Mouse (Mus musculus) kidney, embryonic 15.5 days (tissue): ENCODE measurements around the gene Nt5e. TPM values are rescaled to one million over a fixed set of nuclear protein-coding genes. Genes with fewer than 3 reads are reported as not detected.

Experiments
- ATAC-seq: fragments of 200-750 bp; cut with Nextera tagmentation; replicated peaks from 2 replicates; pipeline ENCODE4 v1.8.0; 2017; ENCODE audit warnings: moderate TSS enrichment; ENCODE audit not compliant: low FRiP score
- H3K27ac ChIP-seq: fragments of 300-500 bp; sonication (generic); 2 replicates; pipeline ENCODE4 v1.5.1; 2015; ENCODE audit warnings: mild to moderate bottlenecking, inconsistent platforms
- H3K27me3 ChIP-seq: fragments of 300-500 bp; sonication (generic); 2 replicates; pipeline ENCODE4 v1.6.1; 2015; ENCODE audit warnings: inconsistent platforms
- H3K36me3 ChIP-seq: fragments of 300-500 bp; sonication (generic); 2 replicates; pipeline ENCODE4 v1.6.1; 2015; ENCODE audit warnings: inconsistent platforms
- H3K4me1 ChIP-seq: fragments of 300-500 bp; sonication (generic); 2 replicates; pipeline ENCODE4 v1.6.1; 2015; ENCODE audit warnings: inconsistent platforms
- H3K4me2 ChIP-seq: fragments of 300-500 bp; sonication (generic); 2 replicates; pipeline ENCODE4 v1.6.1; 2015; ENCODE audit warnings: moderate library complexity, mild to moderate bottlenecking, inconsistent platforms
- H3K4me3 ChIP-seq: fragments of 300-500 bp; sonication (generic); replicated peaks from 2 replicates; pipeline ENCODE4 v1.5.1; 2015; ENCODE audit warnings: mild to moderate bottlenecking, inconsistent platforms
- H3K9ac ChIP-seq: fragments of 300-500 bp; sonication (generic); 2 replicates; pipeline ENCODE4 v1.6.1; 2015; ENCODE audit warnings: mild to moderate bottlenecking, inconsistent platforms
- H3K9me3 ChIP-seq: fragments of 300-500 bp; sonication (generic); replicated peaks from 2 replicates; pipeline ENCODE4 v1.6.1; 2016; ENCODE audit warnings: inconsistent platforms
- WGBS: fragments of 180-500 bp; shearing (Covaris S2); methylation state at CpG from one replicate; pipeline ENCODE4 v1.1.7; 2015; ENCODE audit warnings: mixed read lengths; 5-methylcytosine and 5-hydroxymethylcytosine counted together
- polyA plus RNA-seq: library from polyadenylated mRNA; unstranded; fragments of >200 nt; fragmentation: Nextera tagmentation; extraction: Ambion mirVana; gene quantifications from 2 replicates; pipeline ENCODE4 v1.2.1, GENCODE M21; 2015

The Nt5e gene
- polyA plus RNA-seq, 1 experiment from 2014 or later: 3.6 TPM

- Histone ChIP-seq H3K36me3 (no peaks in the 10 kb centered on the region), H3K4me2 (no peak overlapping the region), H3K27ac (no peak overlapping the region), H3K4me3 (no peak overlapping the region), H3K4me1 (no peaks in the 10 kb centered on the region), H3K9ac (no peak overlapping the region), H3K27me3 (no peaks in the 10 kb centered on the region), H3K9me3 (no peaks in the 10 kb centered on the region)
- 72% methylated on average over 1 of the region's 1 CpGs for WGBS
- ATAC-seq: no peak
Observed at GRCm38 (mm10) chr9:88367751-88368150, 40.8 kb downstream of the Nt5e start.

- Histone ChIP-seq H3K27ac (no peak overlapping the region), H3K4me3 (no peak overlapping the region), H3K9me3 (no peaks in the 10 kb centered on the region), H3K9ac (no peak overlapping the region), H3K4me1 (no peaks in the 10 kb centered on the region), H3K36me3 (no peaks in the 10 kb centered on the region), H3K4me2 (no peak overlapping the region), H3K27me3 (no peaks in the 10 kb centered on the region)
- no peak for ATAC-seq
- 95% methylated on average over 5 of the region's 5 CpGs for WGBS
Observed at GRCm38 (mm10) chr9:88368476-88368875, 41.5 kb downstream of the Nt5e start.

DNA sequence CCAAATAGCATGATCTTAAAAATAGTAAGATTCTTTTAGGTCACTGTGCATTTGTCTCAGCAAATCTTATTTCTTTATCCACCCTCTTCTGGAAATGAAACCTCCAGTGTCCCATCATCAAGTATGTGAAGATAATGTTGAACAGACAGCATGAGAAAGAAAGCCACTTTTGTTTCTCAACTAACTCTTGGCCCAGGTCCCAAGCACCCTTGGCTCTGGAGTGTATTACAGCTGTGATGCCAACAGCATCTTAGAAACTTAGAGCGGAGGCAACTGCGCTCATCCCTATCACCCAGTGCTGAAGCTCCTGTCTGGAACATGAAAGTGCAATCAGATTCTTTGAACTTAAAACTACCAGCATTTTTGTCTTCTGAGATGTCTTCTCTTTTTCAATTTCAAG is 42.7 kb downstream of the Nt5e start:
- Histone ChIP-seq H3K36me3 (0 out of 2 replicates have a peak, but pooled peaks cover 4% of the 10 kb centered on the region), H3K4me2 (no peak overlapping the region), H3K4me3 (no peak overlapping the region), H3K27ac (no peak overlapping the region), H3K27me3 (no peaks in the 10 kb centered on the region), H3K9me3 (no peaks in the 10 kb centered on the region), H3K4me1 (no peaks in the 10 kb centered on the region), H3K9ac (no peak overlapping the region)
- no peak for ATAC-seq
- 98% methylated on average over 2 of the region's 2 CpGs for WGBS

GRCm38 (mm10) chr9:88371201-88371600 is 44.2 kb downstream of the Nt5e start:
- no peak overlapping the region for H3K4me2 ChIP-seq
- H3K36me3 ChIP-seq: 0 out of 2 replicates have a peak, but pooled peaks cover 4% of the 10 kb centered on the region
- no peaks in the 10 kb centered on the region for H3K4me1 ChIP-seq
- H3K27ac ChIP-seq: no peak overlapping the region
- no peak overlapping the region for H3K4me3 ChIP-seq
- 89% methylated on average over 2 of the region's 2 CpGs for WGBS
- no peak overlapping the region for H3K9ac ChIP-seq
- H3K27me3 ChIP-seq: no peaks in the 10 kb centered on the region
- no peak for ATAC-seq
- H3K9me3 ChIP-seq: no peaks in the 10 kb centered on the region

GRCm38 (mm10) chr9:88373001-88373400 is 46.0 kb downstream of the Nt5e start:
- no peak overlapping the region for H3K9ac ChIP-seq
- 87% methylated on average over 2 of the region's 2 CpGs for WGBS
- H3K36me3 ChIP-seq: 0 out of 2 replicates have a peak, but pooled peaks cover 4% of the 10 kb centered on the region

DNA sequence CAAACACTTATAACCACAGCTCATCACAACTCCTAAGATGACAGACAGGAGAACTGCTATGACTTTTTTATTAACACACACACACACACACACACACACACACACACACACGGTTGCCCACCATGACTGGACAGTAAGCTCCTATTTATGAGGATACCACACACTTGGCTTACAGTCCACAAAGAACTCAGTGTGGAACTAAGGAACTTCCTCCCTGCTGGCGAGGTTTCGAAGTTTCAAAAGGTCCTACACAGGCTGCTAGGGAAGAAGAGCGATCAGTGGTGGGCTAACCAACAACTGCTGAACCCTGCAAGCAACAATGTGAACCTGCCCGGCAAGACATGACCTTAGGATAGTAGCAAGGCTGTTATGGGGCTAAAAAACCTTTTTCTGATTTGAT is 50.5 kb downstream of the Nt5e start:
- Histone ChIP-seq H3K27ac (no peak overlapping the region), H3K4me3 (no peak overlapping the region), H3K9ac (no peak overlapping the region), H3K9me3 (no peaks in the 10 kb centered on the region), H3K36me3 (peaks cover 25% of the 10 kb centered on the region), H3K27me3 (no peaks in the 10 kb centered on the region), H3K4me1 (no peaks in the 10 kb centered on the region), H3K4me2 (no peak overlapping the region)
- WGBS: 89% methylated on average over 5 of the region's 5 CpGs
- no peak for ATAC-seq

More at GRCm38 (mm10) chr9:88373001-88373400, 46.0 kb downstream of the Nt5e start:
- Histone ChIP-seq H3K27ac (no peak overlapping the region), H3K4me2 (no peak overlapping the region), H3K4me3 (no peak overlapping the region), H3K27me3 (no peaks in the 10 kb centered on the region), H3K9me3 (no peaks in the 10 kb centered on the region), H3K4me1 (no peaks in the 10 kb centered on the region)
- no peak for ATAC-seq

- no peaks in the 10 kb centered on the region for H3K4me1 ChIP-seq
- 79% methylated on average over 3 of the region's 3 CpGs for WGBS
- no peak overlapping the region for H3K4me3 ChIP-seq
- ATAC-seq: no peak
- H3K27ac ChIP-seq: no peak overlapping the region
- H3K4me2 ChIP-seq: no peak overlapping the region
- H3K27me3 ChIP-seq: no peaks in the 10 kb centered on the region
- no peaks in the 10 kb centered on the region for H3K9me3 ChIP-seq
- H3K9ac ChIP-seq: no peak overlapping the region
- H3K36me3 ChIP-seq: peaks cover 34% of the 10 kb centered on the region
Observed at GRCm38 (mm10) chr9:88379057-88379456, 52.1 kb downstream of the Nt5e start.

GRCm38 (mm10) chr9:88380076-88380475 is 53.1 kb downstream of the Nt5e start:
- no peak overlapping the region for H3K9ac ChIP-seq
- H3K4me3 ChIP-seq: no peak overlapping the region
- H3K36me3 ChIP-seq: peaks cover 38% of the 10 kb centered on the region
- no peaks in the 10 kb centered on the region for H3K27me3 ChIP-seq
- no peaks in the 10 kb centered on the region for H3K9me3 ChIP-seq
- no peak overlapping the region for H3K4me2 ChIP-seq
- no peak for ATAC-seq
- no peaks in the 10 kb centered on the region for H3K4me1 ChIP-seq
- 77% methylated on average over 7 of the region's 7 CpGs for WGBS
- no peak overlapping the region for H3K27ac ChIP-seq

DNA sequence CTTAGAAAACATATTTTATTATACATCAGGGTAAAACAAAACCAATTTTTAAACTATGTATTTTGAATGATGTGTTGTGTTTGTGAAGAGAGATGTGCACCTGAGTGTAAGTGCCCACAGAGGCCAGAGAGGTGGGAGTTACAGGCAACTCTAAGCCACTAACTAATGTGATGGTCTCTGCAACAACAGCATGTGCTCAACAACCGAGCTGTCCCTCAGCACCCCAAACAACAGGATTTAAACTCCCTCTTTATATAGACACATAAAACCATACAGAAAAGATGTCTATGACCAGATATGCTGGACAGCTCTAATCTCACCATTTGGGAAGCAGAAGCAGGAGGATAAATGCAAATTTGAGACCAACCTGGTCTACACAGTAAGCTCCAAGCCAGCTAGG is 53.5 kb downstream of the Nt5e start:
- no peaks in the 10 kb centered on the region for H3K27me3 ChIP-seq
- H3K4me3 ChIP-seq: no peak overlapping the region
- no peak for ATAC-seq
- no peak overlapping the region for H3K27ac ChIP-seq
- no peaks in the 10 kb centered on the region for H3K4me1 ChIP-seq
- WGBS: 82% methylated on average over 1 of the region's 1 CpGs
- H3K36me3 ChIP-seq: peaks cover 38% of the 10 kb centered on the region
- H3K4me2 ChIP-seq: no peak overlapping the region
- no peaks in the 10 kb centered on the region for H3K9me3 ChIP-seq
- no peak overlapping the region for H3K9ac ChIP-seq

- no peak overlapping the region for H3K27ac ChIP-seq
- ATAC-seq: no peak
Observed at GRCm38 (mm10) chr9:88388826-88389225, 61.8 kb downstream of the Nt5e start.

GRCm38 (mm10) chr9:88394852-88395251 is 67.9 kb downstream of the Nt5e start:
- Histone ChIP-seq H3K27ac (no peak overlapping the region), H3K4me3 (no peak overlapping the region), H3K9me3 (no peaks in the 10 kb centered on the region), H3K36me3 (peaks cover 50% of the 10 kb centered on the region), H3K4me2 (no peak overlapping the region), H3K4me1 (no peaks in the 10 kb centered on the region), H3K27me3 (no peaks in the 10 kb centered on the region), H3K9ac (no peak overlapping the region)
- ATAC-seq: no peak
- 88% methylated on average over 8 of the region's 8 CpGs for WGBS

More at GRCm38 (mm10) chr9:88388826-88389225, 61.8 kb downstream of the Nt5e start:
- Histone ChIP-seq H3K9me3 (no peaks in the 10 kb centered on the region), H3K4me1 (no peaks in the 10 kb centered on the region), H3K9ac (no peak overlapping the region), H3K4me3 (no peak overlapping the region), H3K4me2 (no peak overlapping the region), H3K36me3 (peaks cover 44% of the 10 kb centered on the region), H3K27me3 (no peaks in the 10 kb centered on the region)
- WGBS: 90% methylated on average over 5 of the region's 5 CpGs

DNA sequence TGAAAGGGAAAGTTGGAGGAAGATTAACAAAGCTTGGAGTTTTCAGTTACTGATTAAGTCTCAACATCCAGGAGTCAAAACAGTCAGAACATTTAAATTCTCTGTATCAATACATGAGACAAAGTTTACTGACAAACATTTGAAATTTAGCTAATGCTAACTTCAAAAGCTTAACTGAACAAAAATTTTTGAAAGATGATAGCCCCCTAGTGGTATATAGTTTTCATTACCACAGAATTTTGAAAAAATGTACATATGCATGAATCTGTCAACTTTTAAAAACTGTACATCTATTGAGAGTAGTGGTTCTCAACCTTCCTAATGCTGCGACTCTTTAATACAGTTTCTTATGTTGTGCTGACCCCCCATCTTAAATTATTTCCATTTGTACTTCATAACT is 71.5 kb downstream of the Nt5e start:
- no peaks in the 10 kb centered on the region for H3K27me3 ChIP-seq
- H3K36me3 ChIP-seq: peaks cover 52% of the 10 kb centered on the region
- WGBS: 80% methylated on average over 1 of the region's 1 CpGs
- no peak for ATAC-seq
- no peak overlapping the region for H3K27ac ChIP-seq
- H3K9me3 ChIP-seq: no peaks in the 10 kb centered on the region
- no peak overlapping the region for H3K4me2 ChIP-seq
- no peak overlapping the region for H3K9ac ChIP-seq
- H3K4me1 ChIP-seq: no peaks in the 10 kb centered on the region
- H3K4me3 ChIP-seq: no peak overlapping the region

GRCm38 (mm10) chr9:88404088-88404487 is 77.1 kb downstream of the Nt5e start:
- Histone ChIP-seq H3K9ac (no peak overlapping the region), H3K27me3 (no peaks in the 10 kb centered on the region), H3K36me3 (peaks cover 35% of the 10 kb centered on the region), H3K27ac (no peak overlapping the region), H3K4me1 (no peaks in the 10 kb centered on the region), H3K4me3 (no peak overlapping the region), H3K9me3 (no peaks in the 10 kb centered on the region), H3K4me2 (no peak overlapping the region)
- ATAC-seq: no peak
- 49% methylated on average over 10 of the region's 10 CpGs for WGBS
